8 mouse cellular contexts compared by ENCODE assay signal in genomic region chr9:111055800-111056518, GRCm38 (mm10). TPM values are rescaled to one million over a fixed set of nuclear protein-coding genes. Genes with fewer than 3 reads are reported as not detected.
DNase-seq lines count a peak whose midpoint lies in the region; ATAC-seq lines count a peak whose summit lies in the region.

No protein-coding gene starts in this region.

- no peak for DNase-seq in lung, postnatal 14 days
- DNase-seq in embryonic facial prominence, embryonic 11.5 days (ENCODE audit: low spot score): no peak
- no peak for DNase-seq in cerebellum, adult 9-10 months
- no peak for DNase-seq in left cerebral cortex, adult 11 months (ENCODE audit: low spot score)
- no peak for DNase-seq in retina, embryonic 14.5 days (ENCODE audit: low spot score)

- WGBS in lung, embryonic 15.5 days: 40% methylated on average over 29 of the region's 29 CpGs
- 75% methylated on average over 29 of the region's 29 CpGs for WGBS in embryonic facial prominence, embryonic 11.5 days
- WGBS in midbrain, embryonic 12.5 days: 81% methylated on average over 29 of the region's 29 CpGs

- no peak for ATAC-seq in lung, embryonic 15.5 days (ENCODE audit: borderline replicate concordance, extremely low read depth, low FRiP score, low TSS enrichment)
- no peak for ATAC-seq in embryonic facial prominence, embryonic 11.5 days (replicated peaks; ENCODE audit: insufficient number of reproducible peaks, low FRiP score, low TSS enrichment, low read depth)
- ATAC-seq in inflammation-experienced regulatory T-cells, adult 6 months: peak; percentile 38
- ATAC-seq in midbrain, embryonic 12.5 days (ENCODE audit: low FRiP score, low read depth): no peak

- H3K36me3 ChIP-seq in lung, embryonic 15.5 days: no peaks in the 10 kb centered on the region
- H3K36me3 ChIP-seq in embryonic facial prominence, embryonic 11.5 days (replicated peaks; ENCODE audit: control insufficient read depth, insufficient read depth, low read depth, low read length): no peaks in the 10 kb centered on the region
- H3K36me3 ChIP-seq in midbrain, embryonic 12.5 days: no peaks in the 10 kb centered on the region

- H3K27me3 ChIP-seq in lung, embryonic 15.5 days: no peaks in the 10 kb centered on the region
- H3K27me3 ChIP-seq in embryonic facial prominence, embryonic 11.5 days (ENCODE audit: control insufficient read depth, insufficient read depth, low read length): no peaks in the 10 kb centered on the region
- no peaks in the 10 kb centered on the region for H3K27me3 ChIP-seq in midbrain, embryonic 12.5 days

- H3K4me2 ChIP-seq in lung, embryonic 15.5 days: peak overlapping the region; percentile 75
- peak overlapping the region; percentile 46 for H3K4me2 ChIP-seq in embryonic facial prominence, embryonic 11.5 days (ENCODE audit: low read depth, low read length)
- 0 out of 2 replicates have a peak overlapping the region, but pooled peaks have one; percentile 15 for H3K4me2 ChIP-seq in midbrain, embryonic 12.5 days (replicated peaks)

- peak overlapping the region; percentile 30; the same call in 1 of the 2 replicates for H3K9ac ChIP-seq in lung, embryonic 15.5 days
- no peak overlapping the region for H3K9ac ChIP-seq in embryonic facial prominence, embryonic 11.5 days (replicated peaks; ENCODE audit: low read length)
- H3K9ac ChIP-seq in midbrain, embryonic 12.5 days (replicated peaks): no peak overlapping the region

- no peaks in the 10 kb centered on the region for H3K9me3 ChIP-seq in lung, embryonic 15.5 days
- H3K9me3 ChIP-seq in embryonic facial prominence, embryonic 11.5 days (replicated peaks; ENCODE audit: control insufficient read depth, low read length): no peaks in the 10 kb centered on the region
- no peaks in the 10 kb centered on the region for H3K9me3 ChIP-seq in midbrain, embryonic 12.5 days

- H3K4me3 ChIP-seq in lung, embryonic 15.5 days: peak overlapping the region; percentile 48
- H3K4me3 ChIP-seq in embryonic facial prominence, embryonic 11.5 days (ENCODE audit: low read depth, low read length): peak overlapping the region; percentile 14; the same call in 1 of the 2 replicates
- H3K4me3 ChIP-seq in midbrain, embryonic 12.5 days: no peak overlapping the region

- H3K4me1 ChIP-seq in lung, embryonic 15.5 days: peaks cover 19% of the 10 kb centered on the region
- H3K4me1 ChIP-seq in embryonic facial prominence, embryonic 11.5 days (ENCODE audit: control insufficient read depth, insufficient read depth, low read length): peaks cover 5% of the 10 kb centered on the region; the same call in 1 of the 2 replicates
- H3K4me1 ChIP-seq in midbrain, embryonic 12.5 days: no peaks in the 10 kb centered on the region

- peak overlapping the region; percentile 53 for H3K27ac ChIP-seq in lung, embryonic 15.5 days
- no peak overlapping the region for H3K27ac ChIP-seq in embryonic facial prominence, embryonic 11.5 days (replicated peaks; ENCODE audit: low read depth, low read length)
- no peak overlapping the region for H3K27ac ChIP-seq in midbrain, embryonic 12.5 days (replicated peaks)

RNA-seq across cellular contexts. Expression of gene Ccrl2, which starts 1.4 kb away (rescaled TPM):
- 3.7 and 4.6 TPM in 2 replicates for polyA plus RNA-seq in lung, embryonic 15.5 days (2015; fragmentation: Nextera tagmentation; extraction: Ambion mirVana)
- polyA plus RNA-seq in embryonic facial prominence, embryonic 11.5 days (2014; fragmentation: Nextera tagmentation; extraction: Ambion mirVana): 0.76 and 0.99 TPM in 2 replicates
- polyA plus RNA-seq in inflammation-experienced regulatory T-cells, adult 6 months (2017; shearing (Covaris generic)): 10 to 100 TPM; 15.0 to 18.1 (median 17.3) TPM
- 1.3 and 1.5 TPM in 2 replicates for polyA plus RNA-seq in midbrain, embryonic 12.5 days (2016; fragmentation: Nextera tagmentation; extraction: Ambion mirVana)

RNA-seq across cellular contexts. Expression of gene Ltf, which starts 36.9 kb away (rescaled TPM):
- 1.5 and 2.7 TPM in 2 replicates for polyA plus RNA-seq in lung, embryonic 15.5 days (2015; fragmentation: Nextera tagmentation; extraction: Ambion mirVana)
- 0.66 and 1.1 TPM in 2 replicates for polyA plus RNA-seq in embryonic facial prominence, embryonic 11.5 days (2014; fragmentation: Nextera tagmentation; extraction: Ambion mirVana)
- 1 to 10 TPM in 1 of 3 experiments, not detected in 2; 2.5 TPM for polyA plus RNA-seq in inflammation-experienced regulatory T-cells, adult 6 months (2017; shearing (Covaris generic))
- 1.1 and 1.8 TPM in 2 replicates for polyA plus RNA-seq in midbrain, embryonic 12.5 days (2016; fragmentation: Nextera tagmentation; extraction: Ambion mirVana)

Comparison
In these comparisons a context has a peak if more than half of its experiments do, and no peak if none do; other contexts are left out.
1. H3K4me2 ChIP-seq: peak in every context shown above with its lines; median percentile 75 in lung, embryonic 15.5 days; 46 in embryonic facial prominence, embryonic 11.5 days; 15 in midbrain, embryonic 12.5 days.